23 mouse cellular contexts compared by ENCODE assay signal in genomic region chr1:125470805-125471648, GRCm38 (mm10). TPM values are rescaled to one million over a fixed set of nuclear protein-coding genes. Genes with fewer than 3 reads are reported as not detected.
DNase-seq lines count a peak whose midpoint lies in the region; ATAC-seq lines count a peak whose summit lies in the region.
"Had no signal": no experiment of that assay in that cellular context is flagged by ENCODE, and none has a peak within 500 bp of the region (broad histone marks: within the 10 kb centered on the region; RNA-seq: fewer than 3 reads in every experiment).

No protein-coding gene starts in this region.

- H3K9ac ChIP-seq in forebrain, embryonic 12.5 days: no peak overlapping the region
- H3K9ac ChIP-seq: forebrain, postnatal 0 days; hindbrain, embryonic 15.5 days; liver, embryonic 14.5 days had no signal

- H3K4me1 ChIP-seq in forebrain, embryonic 12.5 days: no peaks in the 10 kb centered on the region
- no peaks in the 10 kb centered on the region for H3K4me1 ChIP-seq in forebrain, embryonic 10.5 days
- H3K4me1 ChIP-seq: hindbrain, embryonic 15.5 days; limb, embryonic 10.5 days had no signal

- H3K4me2 ChIP-seq in forebrain, embryonic 12.5 days: no peak overlapping the region
- H3K4me2 ChIP-seq: hindbrain, embryonic 15.5 days had no signal

- intact Hi-C loops in heart, postnatal 10 days (cut with DNase I): no loop called here

- no peaks in the 10 kb centered on the region for H3K36me3 ChIP-seq in splenic B cell, adult 2 months (ENCODE audit: control insufficient read depth, insufficient read depth, low read length, poor library complexity, severe bottlenecking)
- no peaks in the 10 kb centered on the region for H3K36me3 ChIP-seq in forebrain, embryonic 12.5 days (replicated peaks)
- no peaks in the 10 kb centered on the region for H3K36me3 ChIP-seq in forebrain, embryonic 10.5 days (replicated peaks)
- H3K36me3 ChIP-seq: heart, embryonic 10.5 days; hindbrain, embryonic 15.5 days; limb, embryonic 10.5 days had no signal

- no peak overlapping the region for H3K27ac ChIP-seq in forebrain, embryonic 12.5 days
- no peak overlapping the region for H3K27ac ChIP-seq in forebrain, embryonic 10.5 days
- H3K27ac ChIP-seq: heart, embryonic 10.5 days; hindbrain, embryonic 15.5 days; left cerebral cortex, adult 2 months; limb, embryonic 10.5 days; liver, embryonic 14.5 days had no signal

- H3K9me3 ChIP-seq in forebrain, embryonic 12.5 days: no peaks in the 10 kb centered on the region
- H3K9me3 ChIP-seq in forebrain, embryonic 10.5 days: no peaks in the 10 kb centered on the region
- H3K9me3 ChIP-seq: heart, embryonic 10.5 days; hindbrain, embryonic 15.5 days; limb, embryonic 10.5 days had no signal

- no peak overlapping the region for H3K4me3 ChIP-seq in forebrain, embryonic 12.5 days (replicated peaks)
- no peak overlapping the region for H3K4me3 ChIP-seq in forebrain, embryonic 10.5 days
- H3K4me3 ChIP-seq: gastrocnemius, adult 2 months; heart, embryonic 10.5 days; hindbrain, embryonic 15.5 days; left cerebral cortex, adult 2 months; limb, embryonic 10.5 days had no signal

- DNase-seq in heart, adult 8-10 months (ENCODE audit: low spot score): peak; percentile 17
- DNase-seq in heart, postnatal 10 days: no peak
- peak; percentile 30 for DNase-seq in lung, postnatal 36 days
- no peak for DNase-seq in lung, postnatal 14 days
- DNase-seq in splenic B cell, adult 2 months (ENCODE audit: low read depth, low spot score): peak; percentile 60
- DNase-seq in forebrain, embryonic 10.5 days (ENCODE audit: extremely low spot score, low spot score): no peak
- DNase-seq: adrenal gland, postnatal 36 days; cerebellum, postnatal 14 days; forebrain, postnatal 0 days; heart, postnatal 14 days; kidney, postnatal 10 days; midbrain, embryonic 14.5 days; retina, postnatal 1 day; thymus, postnatal 25 days had no signal

- WGBS in forebrain, embryonic 12.5 days: 82% methylated on average over 4 of the region's 4 CpGs
- 88% methylated on average over 4 of the region's 4 CpGs for WGBS in forebrain, embryonic 10.5 days

- ATAC-seq in common myeloid progenitor, adult 5-6 weeks (replicated peaks; ENCODE audit: low read depth, poor library complexity, severe bottlenecking): peak; percentile 12; the same call in 1 of the 2 replicates
- no peak for ATAC-seq in forebrain, embryonic 12.5 days (ENCODE audit: low FRiP score)
- ATAC-seq: forebrain, postnatal 0 days; intestine, postnatal 0 days had no signal

- H3K27me3 ChIP-seq in splenic B cell, adult 2 months (ENCODE audit: control insufficient read depth, insufficient read depth, low read length, poor library complexity, severe bottlenecking): no peaks in the 10 kb centered on the region
- no peaks in the 10 kb centered on the region for H3K27me3 ChIP-seq in forebrain, embryonic 12.5 days
- no peaks in the 10 kb centered on the region for H3K27me3 ChIP-seq in forebrain, embryonic 10.5 days (ENCODE audit: poor library complexity, severe bottlenecking)
- H3K27me3 ChIP-seq: hindbrain, embryonic 15.5 days had no signal

RNA-seq across cellular contexts. Expression of gene Actr3, which starts 35.5 kb away (rescaled TPM):
- 100 to 1,000 TPM in 2 of 4 experiments, 10 to 100 TPM in 2; 93.7 to 107 (median 101) TPM for total RNA-seq in heart, adult 8-10 months (2022)
- 100 to 1,000 TPM; 270 to 287 TPM for total RNA-seq in heart, postnatal 10 days (2021)
- total RNA-seq in common myeloid progenitor, adult 5-6 weeks (2017): 560 and 730 TPM in 2 replicates
- 237 and 251 TPM in 2 replicates for polyA plus RNA-seq in forebrain, embryonic 12.5 days (2016; fragmentation: Nextera tagmentation; extraction: Ambion mirVana)
- polyA plus RNA-seq in forebrain, embryonic 10.5 days (2016; fragmentation: Nextera tagmentation; extraction: Ambion mirVana): 223 and 229 TPM in 2 replicates

Comparison
In these comparisons a context has a peak if more than half of its experiments do, and no peak if none do; other contexts are left out.
1. DNase-seq: peak in heart, adult 8-10 months (single experiment), lung, postnatal 36 days (single experiment) and splenic B cell, adult 2 months (single experiment); none in heart, postnatal 10 days (0 of 2), lung, postnatal 14 days (single experiment) and forebrain, embryonic 10.5 days (single experiment).